Mouse (Mus musculus): Measurements from ENCODE around the gene Gga2. TPM values are rescaled to one million over a fixed set of nuclear protein-coding genes. Genes with fewer than 3 reads are reported as not detected.
A peak's percentile ranks its signal among the peaks of the same experiment; 100 is the strongest.

Gene Gga2
- polyA plus RNA-seq, 1 experiment from 2014 or later = 38.8 TPM

- ATAC-seq (ENCODE audit: low FRiP score) (no peak), DNase-seq (ENCODE audit: low spot score) (no peak)
- no peak overlapping the region for H3K27ac ChIP-seq (ENCODE audit: low read depth, low read length)
- H3K4me2 ChIP-seq (replicated peaks; ENCODE audit: low read depth, low read length) = no peak overlapping the region
- H3K4me3 ChIP-seq (ENCODE audit: low read depth, low read length) = no peak overlapping the region
- 0 out of 2 replicates have a peak, but pooled peaks cover 2% of the 10 kb centered on the region for H3K36me3 ChIP-seq (ENCODE audit: control insufficient read depth, insufficient read depth, low read length)
- H3K4me1 ChIP-seq (replicated peaks; ENCODE audit: control insufficient read depth, insufficient read depth, low read length) = no peaks in the 10 kb centered on the region
- no peaks in the 10 kb centered on the region for H3K27me3 ChIP-seq (ENCODE audit: control insufficient read depth, insufficient read depth, low read length)
- no peaks in the 10 kb centered on the region for H3K9me3 ChIP-seq (ENCODE audit: control insufficient read depth, low read length)
- H3K9ac ChIP-seq (ENCODE audit: low read depth, low read length) = no peak overlapping the region
- WGBS = 95% methylated on average over 2 of the region's 2 CpGs
These were observed 25.8 kb upstream of the Gga2 start for GRCm38 (mm10) chr7:122046813-122047212.

GRCm38 (mm10) chr7:122045711-122046110 is 24.7 kb upstream of the Gga2 start:
- WGBS = 95% methylated on average over 1 of the region's 1 CpGs
- DNase-seq (ENCODE audit: low spot score) = no peak
- no peaks in the 10 kb centered on the region for H3K36me3 ChIP-seq (ENCODE audit: control insufficient read depth, insufficient read depth, low read length)

GRCm38 (mm10) chr7:122045181-122045634 is 24.2 kb upstream of the Gga2 start:
- no peak overlapping the region for H3K4me3 ChIP-seq (ENCODE audit: low read depth, low read length)
- no peaks in the 10 kb centered on the region for H3K9me3 ChIP-seq (ENCODE audit: control insufficient read depth, low read length)
- ATAC-seq (ENCODE audit: low FRiP score) (no peak), DNase-seq (ENCODE audit: low spot score) (no peak)
- no peak overlapping the region for H3K4me2 ChIP-seq (replicated peaks; ENCODE audit: low read depth, low read length)
- no peaks in the 10 kb centered on the region for H3K36me3 ChIP-seq (ENCODE audit: control insufficient read depth, insufficient read depth, low read length)
- no peaks in the 10 kb centered on the region for H3K4me1 ChIP-seq (replicated peaks; ENCODE audit: control insufficient read depth, insufficient read depth, low read length)
- WGBS = 96% methylated on average over 4 of the region's 4 CpGs
- H3K27me3 ChIP-seq (ENCODE audit: control insufficient read depth, insufficient read depth, low read length) = no peaks in the 10 kb centered on the region
- no peak overlapping the region for H3K9ac ChIP-seq (ENCODE audit: low read depth, low read length)
- H3K27ac ChIP-seq (ENCODE audit: low read depth, low read length) = no peak overlapping the region

More at GRCm38 (mm10) chr7:122045711-122046110, 24.7 kb upstream of the Gga2 start:
- no peaks in the 10 kb centered on the region for H3K4me1 ChIP-seq (replicated peaks; ENCODE audit: control insufficient read depth, insufficient read depth, low read length)
- no peak overlapping the region for H3K27ac ChIP-seq (ENCODE audit: low read depth, low read length)
- no peak for ATAC-seq (ENCODE audit: low FRiP score)
- no peak overlapping the region for H3K4me3 ChIP-seq (ENCODE audit: low read depth, low read length)
- no peaks in the 10 kb centered on the region for H3K9me3 ChIP-seq (ENCODE audit: control insufficient read depth, low read length)
- H3K4me2 ChIP-seq (replicated peaks; ENCODE audit: low read depth, low read length) = no peak overlapping the region
- no peak overlapping the region for H3K9ac ChIP-seq (ENCODE audit: low read depth, low read length)
- no peaks in the 10 kb centered on the region for H3K27me3 ChIP-seq (ENCODE audit: control insufficient read depth, insufficient read depth, low read length)

DNA sequence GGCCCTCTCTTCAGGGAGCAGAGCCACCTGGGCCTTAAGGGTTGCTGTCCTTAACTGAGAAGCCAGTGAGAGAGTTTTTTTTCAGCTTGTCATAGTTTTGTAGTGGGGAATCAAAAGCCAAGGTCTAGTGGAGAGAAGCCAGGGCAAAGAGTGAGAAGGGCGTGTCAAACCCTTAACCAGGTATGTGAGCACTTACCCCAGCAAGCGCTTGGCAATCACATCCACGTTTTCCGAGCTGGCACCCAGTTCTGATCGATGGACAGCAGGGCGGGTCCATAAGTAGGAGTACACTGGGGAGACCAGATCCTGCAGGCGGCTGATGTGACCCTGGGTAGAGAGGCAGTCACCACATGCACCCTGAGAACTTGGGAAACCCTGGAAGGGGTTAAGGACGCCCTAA is 23.1 kb upstream of the Gga2 start:
- Histone ChIP-seq H3K9me3 (ENCODE audit: control insufficient read depth, low read length) (no peaks in the 10 kb centered on the region), H3K4me3 (ENCODE audit: low read depth, low read length) (no peak overlapping the region), H3K27ac (ENCODE audit: low read depth, low read length) (no peak overlapping the region), H3K4me1 (replicated peaks; ENCODE audit: control insufficient read depth, insufficient read depth, low read length) (no peaks in the 10 kb centered on the region), H3K4me2 (replicated peaks; ENCODE audit: low read depth, low read length) (no peak overlapping the region), H3K27me3 (ENCODE audit: control insufficient read depth, insufficient read depth, low read length) (no peaks in the 10 kb centered on the region), H3K36me3 (ENCODE audit: control insufficient read depth, insufficient read depth, low read length) (no peaks in the 10 kb centered on the region), H3K9ac (ENCODE audit: low read depth, low read length) (no peak overlapping the region)
- DNase-seq (ENCODE audit: low spot score) (no peak), ATAC-seq (ENCODE audit: low FRiP score) (no peak)
- WGBS = 86% methylated on average over 8 of the region's 8 CpGs

GRCm38 (mm10) chr7:122034348-122034747 is 13.3 kb upstream of the Gga2 start:
- ATAC-seq (ENCODE audit: low FRiP score) (no peak), DNase-seq (ENCODE audit: low spot score) (no peak)
- 39% methylated on average over 2 of the region's 2 CpGs for WGBS
- Histone ChIP-seq H3K4me1 (replicated peaks; ENCODE audit: control insufficient read depth, insufficient read depth, low read length) (no peaks in the 10 kb centered on the region), H3K9me3 (ENCODE audit: control insufficient read depth, low read length) (no peaks in the 10 kb centered on the region), H3K4me2 (replicated peaks; ENCODE audit: low read depth, low read length) (no peak overlapping the region), H3K9ac (ENCODE audit: low read depth, low read length) (no peak overlapping the region), H3K27me3 (ENCODE audit: control insufficient read depth, insufficient read depth, low read length) (no peaks in the 10 kb centered on the region), H3K36me3 (ENCODE audit: control insufficient read depth, insufficient read depth, low read length) (no peaks in the 10 kb centered on the region), H3K4me3 (ENCODE audit: low read depth, low read length) (no peak overlapping the region), H3K27ac (ENCODE audit: low read depth, low read length) (no peak overlapping the region)

GRCm38 (mm10) chr7:122033371-122033770 is 12.3 kb upstream of the Gga2 start:
- Histone ChIP-seq H3K4me2 (replicated peaks; ENCODE audit: low read depth, low read length) (no peak overlapping the region), H3K4me3 (ENCODE audit: low read depth, low read length) (no peak overlapping the region), H3K27me3 (ENCODE audit: control insufficient read depth, insufficient read depth, low read length) (no peaks in the 10 kb centered on the region), H3K36me3 (ENCODE audit: control insufficient read depth, insufficient read depth, low read length) (no peaks in the 10 kb centered on the region), H3K27ac (ENCODE audit: low read depth, low read length) (no peak overlapping the region), H3K9ac (ENCODE audit: low read depth, low read length) (no peak overlapping the region), H3K9me3 (ENCODE audit: control insufficient read depth, low read length) (no peaks in the 10 kb centered on the region), H3K4me1 (replicated peaks; ENCODE audit: control insufficient read depth, insufficient read depth, low read length) (no peaks in the 10 kb centered on the region)
- ATAC-seq (ENCODE audit: low FRiP score) = no peak
- DNase-seq (ENCODE audit: low spot score) = no peak
- WGBS = 81% methylated on average over 3 of the region's 3 CpGs

DNA sequence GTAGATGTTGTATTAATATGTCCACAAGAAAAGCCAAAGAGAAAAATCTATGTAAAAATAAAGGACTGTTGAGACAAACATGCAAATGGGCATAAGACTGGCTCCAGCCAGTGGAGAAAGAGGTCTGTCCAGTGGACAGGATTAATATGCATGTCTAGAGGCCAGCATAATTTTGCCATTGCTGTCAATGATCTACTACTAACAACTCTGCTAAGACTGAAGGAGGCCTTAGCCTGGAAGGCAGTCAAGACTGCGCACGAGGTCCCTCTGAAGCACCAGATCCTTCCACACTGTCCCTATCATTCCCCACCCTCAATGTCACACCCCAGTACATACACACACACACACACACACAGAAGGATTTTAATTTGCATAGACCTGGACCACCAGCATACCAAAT is 1.1 kb upstream of the Gga2 start:
- Histone ChIP-seq H3K9me3 (ENCODE audit: control insufficient read depth, low read length) (no peaks in the 10 kb centered on the region), H3K36me3 (ENCODE audit: control insufficient read depth, insufficient read depth, low read length) (no peaks in the 10 kb centered on the region), H3K27me3 (ENCODE audit: control insufficient read depth, insufficient read depth, low read length) (no peaks in the 10 kb centered on the region), H3K9ac (ENCODE audit: low read depth, low read length) (no peak overlapping the region), H3K4me2 (replicated peaks; ENCODE audit: low read depth, low read length) (no peak overlapping the region), H3K4me3 (ENCODE audit: low read depth, low read length) (no peak overlapping the region), H3K4me1 (replicated peaks; ENCODE audit: control insufficient read depth, insufficient read depth, low read length) (no peaks in the 10 kb centered on the region), H3K27ac (ENCODE audit: low read depth, low read length) (no peak overlapping the region)
- WGBS = 95% methylated on average over 2 of the region's 2 CpGs
- DNase-seq (ENCODE audit: low spot score) = no peak
- ATAC-seq (ENCODE audit: low FRiP score) = no peak

DNA sequence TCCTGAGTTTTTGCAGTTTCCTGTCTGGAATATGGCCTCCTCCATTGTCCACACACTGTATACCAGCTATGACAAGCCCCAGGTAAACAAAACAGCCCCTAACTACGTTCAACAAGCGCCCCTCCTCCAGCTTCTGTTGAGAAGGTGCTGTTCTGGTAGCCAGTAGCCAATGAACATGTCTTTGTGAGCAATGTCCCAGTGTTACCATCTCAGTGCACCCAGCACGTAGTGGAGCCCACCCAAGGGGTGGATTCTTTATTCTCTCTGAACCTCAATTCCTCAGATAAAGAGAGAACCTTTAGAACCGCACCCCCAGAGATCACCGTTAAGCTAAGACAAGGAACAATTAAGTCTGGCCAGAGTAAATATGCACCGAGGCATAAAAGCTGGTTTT is 752 bp downstream of the Gga2 start:
- Histone ChIP-seq H3K36me3 (ENCODE audit: control insufficient read depth, insufficient read depth, low read length) (no peaks in the 10 kb centered on the region), H3K4me1 (replicated peaks; ENCODE audit: control insufficient read depth, insufficient read depth, low read length) (no peaks in the 10 kb centered on the region; the same call in 1 of the 2 replicates), H3K9ac (ENCODE audit: low read depth, low read length) (peak overlapping the region; percentile 74), H3K27ac (ENCODE audit: low read depth, low read length) (peak overlapping the region; percentile 85), H3K9me3 (ENCODE audit: control insufficient read depth, low read length) (no peaks in the 10 kb centered on the region), H3K4me2 (replicated peaks; ENCODE audit: low read depth, low read length) (peak overlapping the region; percentile 65), H3K4me3 (ENCODE audit: low read depth, low read length) (peak overlapping the region; percentile 66), H3K27me3 (ENCODE audit: control insufficient read depth, insufficient read depth, low read length) (no peaks in the 10 kb centered on the region)
- DNase-seq (ENCODE audit: low spot score) (no peak), ATAC-seq (ENCODE audit: low FRiP score) (peak; percentile 58)
- WGBS = 4% methylated on average over 6 of the region's 6 CpGs

DNA sequence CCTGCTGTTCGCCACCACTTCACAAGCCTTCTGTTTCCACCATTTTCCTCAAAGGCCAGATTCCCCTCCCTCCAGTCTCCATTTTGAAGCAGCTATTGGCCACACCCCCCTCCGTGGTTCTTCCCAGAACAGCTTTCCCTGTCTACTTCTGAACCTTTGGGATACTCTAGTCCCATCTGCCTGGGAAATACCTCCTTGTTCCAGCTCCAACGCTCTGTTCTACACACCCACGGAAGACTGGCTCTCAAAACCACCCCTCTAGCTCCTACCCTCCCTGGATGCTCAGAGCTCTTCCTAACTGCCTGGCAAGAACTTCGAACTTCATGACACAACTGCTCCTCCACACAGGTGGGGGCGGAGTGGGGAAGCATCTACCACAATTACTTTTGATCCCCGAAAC is 2.0 kb downstream of the Gga2 start:
- DNase-seq (ENCODE audit: low spot score) (no peak), ATAC-seq (ENCODE audit: low FRiP score) (no peak)
- H3K4me2 ChIP-seq (replicated peaks; ENCODE audit: low read depth, low read length) = peak overlapping the region; percentile 14; the same call in 1 of the 2 replicates
- H3K36me3 ChIP-seq (ENCODE audit: control insufficient read depth, insufficient read depth, low read length) = no peaks in the 10 kb centered on the region
- H3K4me1 ChIP-seq (replicated peaks; ENCODE audit: control insufficient read depth, insufficient read depth, low read length) = no peaks in the 10 kb centered on the region; the same call in 1 of the 2 replicates
- no peaks in the 10 kb centered on the region for H3K9me3 ChIP-seq (ENCODE audit: control insufficient read depth, low read length)
- no peak overlapping the region for H3K4me3 ChIP-seq (ENCODE audit: low read depth, low read length)
- no peak overlapping the region for H3K27ac ChIP-seq (ENCODE audit: low read depth, low read length)
- WGBS = 92% methylated on average over 7 of the region's 7 CpGs
- no peaks in the 10 kb centered on the region for H3K27me3 ChIP-seq (ENCODE audit: control insufficient read depth, insufficient read depth, low read length)
- H3K9ac ChIP-seq (ENCODE audit: low read depth, low read length) = no peak overlapping the region
